Mouse (Mus musculus) kidney, adult 2 months (tissue): ENCODE measurements at regions not wholly inside any gene's neighbourhood (a gene's known extent, or its start where the extent isn't known, plus 50 kb on each side); places are given as distances from the start of the nearest gene placed in this dataset.

ENCODE experiments used
- CTCF ChIP-seq: fragments of 200-500 bp; conservative IDR thresholded peaks from 2 replicates; pipeline ENCODE4 v1.5.1; 2011; ENCODE audit warnings: low read depth, mild to moderate bottlenecking, control low read depth, low read length, moderate library complexity, mixed read lengths; ENCODE audit not compliant: insufficient read depth, insufficient read length
- POLR2A ChIP-seq: fragments of 200-500 bp; IDR thresholded peaks from one replicate; pipeline ENCODE4 v1.6.1; 2011; ENCODE audit warnings: low read depth, low read length, control low read depth

DNA sequence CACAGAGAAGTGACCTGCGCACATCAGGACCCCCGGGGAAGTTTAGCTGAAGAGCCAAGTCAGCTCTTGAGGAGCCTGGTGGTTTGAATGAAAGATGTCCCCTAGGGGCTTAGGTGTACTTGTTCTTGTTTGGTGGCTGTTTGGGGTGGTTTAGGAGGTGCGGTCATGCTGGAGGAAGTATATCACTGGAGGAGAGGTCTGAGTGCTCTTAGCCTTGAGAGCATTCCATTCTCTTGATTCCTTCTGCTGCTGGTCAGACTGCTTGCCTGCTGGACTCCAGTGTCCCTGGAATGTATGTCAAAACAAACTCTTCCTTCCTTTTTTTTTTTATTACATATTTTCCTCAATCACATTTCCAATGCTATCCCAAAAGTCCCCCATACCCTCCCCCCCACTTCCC lies 62.5 kb upstream of the Gm5148 start:
- TF ChIP-seq POLR2A (no peak), CTCF (no peak)
